Mouse (Mus musculus) heart, postnatal 0 days (tissue): ENCODE results near the gene Trim56. TPM values are rescaled to one million over a fixed set of nuclear protein-coding genes. Genes with fewer than 3 reads are reported as not detected.
"Not testable (repeated sequence)": the region's sequence is repeated elsewhere in the genome, so short reads cannot be mapped to it uniquely, and the experiment has no call there.

Experiments
- ATAC-seq: fragments of 200-750 bp; cut with Nextera tagmentation; 2 replicates; pipeline ENCODE4 v1.8.0; 2017; ENCODE audit warnings: low read depth, moderate number of reproducible peaks, moderate library complexity; ENCODE audit not compliant: insufficient read depth
- DNase-seq: peaks from one replicate; pipeline ENCODE4 v3.0.0-alpha.2; 2016; ENCODE audit warnings: low spot score
- H3K27ac ChIP-seq: fragments of 300-500 bp; sonication (generic); 2 replicates; pipeline ENCODE4 v1.5.1; 2014; ENCODE audit warnings: low read depth, mild to moderate bottlenecking
- H3K27me3 ChIP-seq: fragments of 300-500 bp; sonication (generic); 2 replicates; pipeline ENCODE4 v1.6.1; 2014; ENCODE audit warnings: low read length, mixed read lengths; ENCODE audit not compliant: control insufficient read depth, insufficient read depth
- H3K36me3 ChIP-seq: fragments of 300-500 bp; sonication (generic); replicated peaks from 2 replicates; pipeline ENCODE4 v1.6.1; 2014; ENCODE audit warnings: low read length, mixed read lengths; ENCODE audit not compliant: control insufficient read depth, insufficient read depth
- H3K4me1 ChIP-seq: fragments of 300-500 bp; sonication (generic); 2 replicates; pipeline ENCODE4 v1.6.1; 2014; ENCODE audit warnings: antibody characterized with exemption; ENCODE audit not compliant: control insufficient read depth, insufficient read depth
- H3K4me2 ChIP-seq: fragments of 300-500 bp; sonication (generic); 2 replicates; pipeline ENCODE4 v1.6.1; 2014; ENCODE audit warnings: low read depth, mild to moderate bottlenecking, low read length, moderate library complexity
- H3K4me3 ChIP-seq: fragments of 300-500 bp; sonication (generic); 2 replicates; pipeline ENCODE4 v1.5.1; 2014; ENCODE audit warnings: low read depth, low read length
- H3K9ac ChIP-seq: fragments of 300-500 bp; sonication (generic); replicated peaks from 2 replicates; pipeline ENCODE4 v1.6.1; 2014; ENCODE audit warnings: low read depth, low read length, mixed read lengths
- H3K9me3 ChIP-seq: fragments of 300-500 bp; sonication (generic); replicated peaks from 2 replicates; pipeline ENCODE4 v1.6.1; 2016; ENCODE audit warnings: low read length; ENCODE audit not compliant: control insufficient read depth
- CTCF ChIP-seq: IDR thresholded peaks from 2 replicates; pipeline ENCODE4 v1.5.1; 2016; ENCODE audit warnings: antibody characterized with exemption, control low read depth, low read depth
- EP300 ChIP-seq: IDR thresholded peaks from 2 replicates; pipeline ENCODE4 v1.6.1; 2016; ENCODE audit warnings: antibody characterized with exemption, low read depth
- WGBS: fragments of 180-500 bp; shearing (Covaris S2); extraction: QIAGEN DNeasy Blood & Tissue Kit; methylation state at CpG from one replicate; pipeline ENCODE4 v1.1.7; 2014; 5-methylcytosine and 5-hydroxymethylcytosine counted together
- polyA plus RNA-seq: library from polyadenylated mRNA; unstranded; fragments of >200 nt; fragmentation: Nextera tagmentation; extraction: Ambion mirVana; gene quantifications from 2 replicates; pipeline ENCODE4 v1.2.1, GENCODE M21; 2015
- total RNA-seq: library from RNA; depleted of rRNA; stranded (reverse); fragments of >200 nt; gene quantifications from 2 replicates; pipeline ENCODE4 v1.2.3, GENCODE M21; 2014; ENCODE audit warnings: low replicate concordance

Gene Trim56
- total and polyA plus RNA-seq, 2 experiments from 2014 or later = 4.9 to 15.1 TPM

GRCm38 (mm10) chr5:137122686-137123193, 6.7 kb upstream of the Trim56 start:
- DNase-seq (peak; percentile 71), ATAC-seq (peak; percentile 78)
- H3K4me2 ChIP-seq = no peak overlapping the region
- WGBS = 12% methylated on average over 14 of the region's 14 CpGs
- H3K4me3 ChIP-seq = no peak overlapping the region
- H3K9ac ChIP-seq = no peak overlapping the region
- no peaks in the 10 kb centered on the region for H3K36me3 ChIP-seq
- no peaks in the 10 kb centered on the region for H3K4me1 ChIP-seq
- H3K9me3 ChIP-seq = no peaks in the 10 kb centered on the region
- no peaks in the 10 kb centered on the region for H3K27me3 ChIP-seq
- no peak overlapping the region for H3K27ac ChIP-seq
- TF ChIP-seq EP300 = no peak
- TF ChIP-seq CTCF = peak; percentile 91

- WGBS = 61% methylated on average over 4 of the region's 4 CpGs
- no peaks in the 10 kb centered on the region for H3K27me3 ChIP-seq
- H3K36me3 ChIP-seq = no peaks in the 10 kb centered on the region
- no peak overlapping the region for H3K4me3 ChIP-seq
- H3K4me2 ChIP-seq = no peak overlapping the region
- no peaks in the 10 kb centered on the region for H3K4me1 ChIP-seq
- ATAC-seq (no peak), DNase-seq (no peak)
- no peak overlapping the region for H3K9ac ChIP-seq
- H3K27ac ChIP-seq = no peak overlapping the region
- TF ChIP-seq EP300 = no peak
- TF ChIP-seq CTCF = no peak
- H3K9me3 ChIP-seq = no peaks in the 10 kb centered on the region
Measured at GRCm38 (mm10) chr5:137121280-137121679, 5.3 kb upstream of the Trim56 start.

- WGBS = 77% methylated on average over 4 of the region's 4 CpGs
Measured at GRCm38 (mm10) chr5:137118878-137119277, 2.9 kb upstream of the Trim56 start.

GRCm38 (mm10) chr5:137117994-137118393, 2.0 kb upstream of the Trim56 start:
- not testable (repeated sequence) for H3K27ac ChIP-seq, H3K9me3 ChIP-seq, ATAC-seq, H3K27me3 ChIP-seq, H3K4me2 ChIP-seq, H3K4me1 ChIP-seq, H3K9ac ChIP-seq, H3K4me3 ChIP-seq, DNase-seq
- WGBS = 87% methylated on average over 3 of the region's 3 CpGs
- peaks cover 17% of the 10 kb centered on the region for H3K36me3 ChIP-seq

More at GRCm38 (mm10) chr5:137118878-137119277, 2.9 kb upstream of the Trim56 start:
- Histone ChIP-seq H3K27me3 (no peaks in the 10 kb centered on the region), H3K9ac (no peak overlapping the region), H3K9me3 (no peaks in the 10 kb centered on the region), H3K4me2 (no peak overlapping the region), H3K4me3 (no peak overlapping the region), H3K27ac (no peak overlapping the region), H3K36me3 (peaks cover 8% of the 10 kb centered on the region), H3K4me1 (no peaks in the 10 kb centered on the region)
- DNase-seq = no peak
- TF ChIP-seq CTCF = no peak
- no peak for TF ChIP-seq EP300
- no peak for ATAC-seq

GRCm38 (mm10) chr5:137116987-137117386, 978 bp upstream of the Trim56 start:
- no peak for ATAC-seq
- H3K4me3 ChIP-seq = no peak overlapping the region

DNA sequence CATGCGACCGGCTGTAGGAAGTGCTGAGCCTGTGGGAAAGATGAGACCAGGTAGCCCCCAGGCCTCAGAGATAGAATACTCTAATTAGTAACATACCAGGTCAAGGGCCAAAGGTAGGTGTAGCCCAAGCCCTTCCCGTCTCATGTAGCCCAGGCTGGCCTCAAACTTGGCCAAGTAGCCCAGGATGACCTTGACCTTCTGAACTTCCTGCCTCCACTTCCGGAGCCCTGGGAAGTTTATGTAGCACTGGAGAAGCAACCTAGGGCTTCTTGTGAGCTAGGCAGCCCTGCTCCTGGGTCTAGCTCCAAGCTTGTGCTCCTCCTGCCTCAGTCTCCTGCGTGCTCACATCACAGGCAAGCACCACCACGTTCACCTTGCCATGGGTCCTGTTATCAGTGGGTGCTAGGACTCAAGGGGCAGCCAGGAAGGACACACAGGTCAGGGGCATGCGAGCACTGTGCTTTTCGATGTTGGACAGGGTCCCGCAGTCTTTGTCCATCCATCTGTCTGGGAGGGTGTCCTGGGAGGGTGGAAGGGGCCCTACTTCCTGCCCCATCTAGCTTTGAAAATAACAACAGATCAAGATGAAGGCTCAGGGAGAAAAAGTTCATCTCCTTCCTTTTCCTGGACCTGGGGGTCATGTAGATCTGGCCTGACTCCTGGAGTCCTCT, 983 bp downstream of the Trim56 start:
- Histone ChIP-seq H3K4me1 (no peaks in the 10 kb centered on the region), H3K27ac (peak overlapping the region; percentile 81), H3K27me3 (no peaks in the 10 kb centered on the region), H3K4me2 (peak overlapping the region; percentile 80), H3K36me3 (peaks cover 29% of the 10 kb centered on the region), H3K9me3 (no peaks in the 10 kb centered on the region), H3K4me3 (peak overlapping the region; percentile 71), H3K9ac (peak overlapping the region; percentile 77)
- TF ChIP-seq CTCF (no peak), EP300 (no peak)
- ATAC-seq (no peak), DNase-seq (no peak)
- WGBS = 59% methylated on average over 9 of the region's 9 CpGs

More at GRCm38 (mm10) chr5:137116987-137117386, 978 bp upstream of the Trim56 start:
- 80% methylated on average over 2 of the region's 2 CpGs for WGBS
- H3K27me3 ChIP-seq = no peaks in the 10 kb centered on the region
- no peaks in the 10 kb centered on the region for H3K9me3 ChIP-seq
- peaks cover 24% of the 10 kb centered on the region for H3K36me3 ChIP-seq
- H3K4me2 ChIP-seq = no peak overlapping the region
- TF ChIP-seq EP300 (no peak), CTCF (no peak)
- no peaks in the 10 kb centered on the region for H3K4me1 ChIP-seq
- H3K9ac ChIP-seq = no peak overlapping the region
- no peak for DNase-seq
- no peak overlapping the region for H3K27ac ChIP-seq
